Mouse (Mus musculus): ENCODE measurements at regions not wholly inside any gene's neighbourhood (a gene's known extent, or its start where the extent isn't known, plus 50 kb on each side); places are given as distances from the start of the nearest gene placed in this dataset.
A peak's percentile ranks its signal among the peaks of the same experiment; 100 is the strongest.

DNA sequence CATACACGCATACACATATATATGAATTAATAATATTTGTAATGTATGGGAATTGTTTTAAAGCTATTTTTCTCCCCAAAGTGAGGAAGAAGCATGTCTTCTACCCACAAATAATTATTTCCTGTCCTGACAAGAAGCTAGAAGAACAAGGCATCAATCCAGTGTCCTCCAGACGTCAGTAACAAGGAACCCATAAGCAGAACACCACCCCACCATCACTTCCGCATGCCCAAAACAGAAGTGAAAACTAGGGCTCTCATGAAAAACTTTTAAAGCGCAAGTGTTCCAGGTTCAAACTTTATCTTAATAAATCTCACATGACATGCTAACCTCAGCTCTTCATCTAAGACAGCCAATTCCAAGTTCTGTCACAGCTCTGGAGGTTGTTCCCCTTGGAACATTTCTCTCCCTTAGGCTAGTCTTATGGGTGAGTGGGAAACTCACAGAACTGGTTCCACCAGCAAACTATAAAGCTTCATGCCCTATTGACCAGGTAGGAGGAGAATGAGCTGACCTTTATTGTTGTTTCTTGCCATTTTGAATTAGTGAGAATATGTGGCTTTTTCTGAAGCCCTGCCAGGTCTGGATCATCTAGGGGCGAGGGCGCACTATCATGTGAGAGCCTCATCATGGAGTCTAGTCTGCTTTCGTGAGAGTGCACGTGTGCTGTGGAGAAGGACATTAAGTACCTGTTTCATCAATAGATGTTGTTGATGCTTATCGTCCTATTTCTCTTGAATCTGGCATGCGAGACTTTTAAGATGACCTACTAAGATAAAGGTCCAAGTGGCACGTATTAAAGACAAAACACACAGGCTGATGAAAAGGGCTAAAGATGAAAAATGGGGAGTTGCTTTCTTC is 155.1 kb downstream of the Nrip1 start:
- no peak for ATAC-seq (ENCODE audit: insufficient number of reproducible peaks, insufficient read depth, low FRiP score, low TSS enrichment, low read depth)
- Histone ChIP-seq H3K27ac (no peak overlapping the region), H3K4me2 (no peak overlapping the region), H3K4me1 (0 out of 2 replicates have a peak, but pooled peaks cover 2% of the 10 kb centered on the region), H3K9me3 (no peaks in the 10 kb centered on the region), H3K4me3 (no peak overlapping the region), H3K27me3 (no peaks in the 10 kb centered on the region), H3K36me3 (no peaks in the 10 kb centered on the region), H3K9ac (no peak overlapping the region)
- WGBS: 83% methylated on average over 11 of the region's 11 CpGs

DNA sequence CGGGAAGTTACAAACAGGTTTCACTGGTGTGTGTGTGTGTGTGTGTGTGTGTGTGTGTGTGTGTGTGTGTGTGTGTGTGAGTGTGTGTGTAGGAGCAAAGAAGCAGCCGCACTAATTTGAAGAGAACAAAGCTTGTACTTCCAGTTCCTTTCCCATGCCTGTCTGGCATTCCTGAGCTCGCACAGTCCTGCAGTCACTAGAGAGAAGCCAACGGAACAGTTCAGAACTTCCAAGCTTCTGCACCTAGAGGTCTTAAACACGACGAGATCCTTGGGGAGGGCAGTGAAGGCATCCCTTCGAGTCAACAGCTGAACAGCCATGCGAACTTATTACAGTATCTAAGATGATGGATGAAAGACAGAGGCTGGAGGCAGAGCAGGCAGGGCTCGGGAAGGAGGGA is 157.4 kb downstream of the Nrip1 start:
- Histone ChIP-seq H3K9ac (no peak overlapping the region), H3K4me2 (no peak overlapping the region), H3K4me1 (0 out of 2 replicates have a peak, but pooled peaks cover 2% of the 10 kb centered on the region), H3K27me3 (no peaks in the 10 kb centered on the region), H3K27ac (no peak overlapping the region), H3K9me3 (no peaks in the 10 kb centered on the region), H3K36me3 (no peaks in the 10 kb centered on the region), H3K4me3 (no peak overlapping the region)
- WGBS: 33% methylated on average over 9 of the region's 9 CpGs
- ATAC-seq (ENCODE audit: insufficient number of reproducible peaks, insufficient read depth, low FRiP score, low TSS enrichment, low read depth): no peak

DNA sequence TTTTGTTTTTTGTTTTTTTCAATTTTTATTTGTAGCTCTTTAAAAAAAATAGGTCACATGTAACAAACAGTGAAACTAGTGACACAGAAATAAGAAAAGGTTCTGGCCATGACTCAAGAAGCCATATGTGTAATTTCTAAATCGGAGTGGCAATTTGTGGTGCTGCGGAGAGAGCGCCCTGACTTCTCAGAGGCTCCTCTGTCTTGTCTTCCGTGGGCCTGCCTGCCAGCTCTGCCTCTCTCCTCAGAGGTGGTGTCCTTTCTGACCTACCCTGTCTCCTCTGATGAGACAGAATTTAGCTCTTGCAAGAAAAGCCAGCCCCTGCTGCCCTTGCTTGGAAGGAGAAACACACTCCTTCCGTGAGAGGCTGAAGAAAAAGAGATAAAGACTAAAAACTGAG is 158.1 kb downstream of the Nrip1 start:
- Histone ChIP-seq H3K4me2 (no peak overlapping the region), H3K36me3 (no peaks in the 10 kb centered on the region), H3K4me1 (0 out of 2 replicates have a peak, but pooled peaks cover 2% of the 10 kb centered on the region), H3K4me3 (no peak overlapping the region), H3K9me3 (no peaks in the 10 kb centered on the region), H3K27me3 (no peaks in the 10 kb centered on the region), H3K27ac (peak overlapping the region; percentile 68), H3K9ac (no peak overlapping the region)
- no peak for ATAC-seq (ENCODE audit: insufficient number of reproducible peaks, insufficient read depth, low FRiP score, low TSS enrichment, low read depth)
- 63% methylated on average over 5 of the region's 5 CpGs for WGBS

DNA sequence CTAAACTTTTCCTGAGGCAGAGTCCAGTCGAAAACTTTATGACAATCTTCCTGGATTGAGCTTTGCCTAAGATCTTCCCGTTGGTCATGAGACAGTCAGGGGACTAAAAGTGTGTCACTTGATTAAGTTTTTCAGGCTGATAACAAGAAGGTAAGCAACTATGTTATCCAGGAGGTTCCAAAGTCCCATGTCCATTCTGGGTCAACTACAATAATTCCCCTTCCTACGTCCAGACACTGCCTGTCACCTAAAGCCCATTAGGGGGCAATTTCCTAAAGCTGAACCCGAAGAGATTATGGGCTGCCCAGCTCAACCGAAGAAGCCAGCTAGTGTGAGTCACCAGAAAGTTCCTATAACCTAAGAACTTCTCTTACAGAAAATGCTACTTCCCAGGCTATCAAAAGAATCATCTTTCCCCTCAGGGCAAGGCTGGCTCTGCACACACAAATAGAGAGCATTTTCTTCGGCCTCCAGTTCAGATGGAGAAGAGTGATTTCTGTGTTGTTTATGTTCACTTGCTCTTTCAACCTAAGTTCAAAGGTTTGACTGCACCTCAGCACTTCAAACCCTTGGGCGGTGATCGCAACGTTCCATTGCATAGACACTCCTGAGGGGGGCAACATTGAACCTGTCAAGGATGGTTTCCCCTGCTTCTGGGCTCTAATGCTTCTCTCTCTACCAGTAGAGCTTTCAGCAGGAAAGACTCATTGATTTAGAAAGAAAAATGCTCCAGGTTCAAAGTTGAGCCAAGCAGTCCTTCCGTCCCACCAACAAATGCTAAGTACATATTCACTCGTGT is 171.7 kb downstream of the Nrip1 start:
- no peak overlapping the region for H3K4me3 ChIP-seq
- H3K9me3 ChIP-seq: no peaks in the 10 kb centered on the region; the same call in 1 of the 2 replicates
- WGBS: 45% methylated on average over 11 of the region's 11 CpGs
- no peaks in the 10 kb centered on the region for H3K27me3 ChIP-seq
- no peak overlapping the region for H3K4me2 ChIP-seq
- no peaks in the 10 kb centered on the region for H3K36me3 ChIP-seq
- H3K4me1 ChIP-seq: no peaks in the 10 kb centered on the region
- H3K27ac ChIP-seq: no peak overlapping the region
- ATAC-seq (ENCODE audit: insufficient number of reproducible peaks, insufficient read depth, low FRiP score, low TSS enrichment, low read depth): no peak
- H3K9ac ChIP-seq: no peak overlapping the region

DNA sequence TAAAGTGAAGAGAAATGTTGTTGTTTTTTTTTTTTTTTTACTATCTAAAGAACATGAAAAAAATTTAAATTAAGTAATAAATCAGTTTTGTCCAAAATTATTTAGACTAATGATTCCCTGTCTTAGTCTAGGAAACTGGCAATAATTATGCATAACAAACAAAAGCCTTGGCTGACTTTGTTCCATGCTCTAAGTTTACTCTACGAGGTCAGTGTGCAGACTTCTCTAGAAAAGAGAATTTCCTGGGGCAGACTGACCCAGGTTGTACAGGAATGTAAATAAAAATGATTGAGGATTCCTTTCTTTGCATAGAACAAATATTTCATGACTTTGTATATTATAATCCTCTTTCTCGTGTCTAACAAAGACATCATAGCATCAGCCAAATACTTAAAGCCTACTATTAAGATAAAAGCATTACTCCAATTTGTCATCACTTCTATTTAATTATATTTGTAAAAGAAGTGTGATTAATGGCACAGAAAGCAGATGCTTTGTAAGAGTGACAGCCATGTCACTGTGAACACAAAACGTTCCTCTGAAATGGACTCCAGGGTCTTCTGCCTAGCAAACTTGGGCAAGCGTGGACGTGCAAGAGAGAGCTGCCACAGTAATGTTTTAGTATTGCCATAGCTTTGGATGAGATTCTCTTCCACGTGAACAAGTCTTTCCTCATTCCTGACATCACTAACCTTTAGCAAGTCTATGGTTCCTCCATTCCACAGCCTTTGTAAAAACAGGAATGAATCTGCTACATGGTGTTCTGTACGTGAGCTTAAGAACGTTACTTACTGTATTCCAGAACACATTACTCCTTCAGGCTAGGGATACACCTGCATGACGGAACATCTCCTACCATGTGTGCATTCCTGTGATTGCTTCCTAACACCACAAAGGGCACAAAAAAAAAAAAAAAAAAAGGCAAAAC is 172.6 kb downstream of the Nrip1 start:
- no peak overlapping the region for H3K4me2 ChIP-seq
- H3K9me3 ChIP-seq: no peaks in the 10 kb centered on the region; the same call in 1 of the 2 replicates
- ATAC-seq (ENCODE audit: insufficient number of reproducible peaks, insufficient read depth, low FRiP score, low TSS enrichment, low read depth): no peak
- no peak overlapping the region for H3K27ac ChIP-seq
- H3K9ac ChIP-seq: no peak overlapping the region
- H3K27me3 ChIP-seq: no peaks in the 10 kb centered on the region
- no peaks in the 10 kb centered on the region for H3K36me3 ChIP-seq
- no peak overlapping the region for H3K4me3 ChIP-seq
- WGBS: 62% methylated on average over 9 of the region's 9 CpGs
- no peaks in the 10 kb centered on the region for H3K4me1 ChIP-seq

DNA sequence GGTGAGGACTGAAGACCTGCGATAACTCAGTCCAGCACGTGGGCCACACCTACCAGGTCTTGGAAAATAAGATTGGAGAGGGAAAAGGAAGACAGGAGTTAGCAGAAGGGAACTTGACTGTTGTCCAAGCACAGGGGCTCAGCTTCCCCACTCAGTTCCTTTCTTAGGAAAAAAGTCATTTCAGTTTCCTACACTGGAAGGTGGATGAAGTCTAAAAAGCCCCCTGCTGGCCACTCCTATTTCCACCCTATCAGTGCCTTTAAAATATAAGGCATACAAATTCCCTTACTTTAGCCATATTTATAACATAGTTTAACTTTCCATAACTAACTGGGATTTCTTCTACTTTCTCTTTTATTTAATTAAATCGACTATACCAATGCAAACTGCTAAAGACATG is 173.4 kb downstream of the Nrip1 start:
- no peaks in the 10 kb centered on the region for H3K36me3 ChIP-seq
- no peaks in the 10 kb centered on the region for H3K27me3 ChIP-seq
- no peak for ATAC-seq (ENCODE audit: insufficient number of reproducible peaks, insufficient read depth, low FRiP score, low TSS enrichment, low read depth)
- no peak overlapping the region for H3K4me3 ChIP-seq
- no peak overlapping the region for H3K4me2 ChIP-seq
- H3K9ac ChIP-seq: no peak overlapping the region
- H3K9me3 ChIP-seq: no peaks in the 10 kb centered on the region; the same call in 1 of the 2 replicates
- WGBS: 77% methylated on average over 3 of the region's 3 CpGs
- no peak overlapping the region for H3K27ac ChIP-seq
- no peaks in the 10 kb centered on the region for H3K4me1 ChIP-seq

DNA sequence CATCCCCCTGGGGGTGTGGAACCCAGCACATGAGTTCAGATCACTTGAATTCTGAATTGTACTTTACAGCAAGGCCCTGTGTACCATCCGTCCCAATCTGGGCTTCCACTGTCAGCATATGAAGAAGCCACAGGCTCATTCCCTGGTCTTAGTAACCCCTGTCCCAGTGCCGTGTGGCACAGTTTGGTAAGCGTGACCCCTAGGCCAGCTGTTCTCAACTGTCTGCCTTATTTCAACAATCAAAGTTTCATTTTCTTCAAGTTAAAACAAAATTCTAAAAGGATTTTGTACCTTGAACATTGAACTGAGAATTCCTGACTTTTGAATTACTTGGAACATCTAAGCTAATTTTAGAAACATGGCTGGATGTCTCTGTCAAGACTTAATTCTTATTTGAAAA is 174.6 kb downstream of the Nrip1 start:
- Histone ChIP-seq H3K27me3 (no peaks in the 10 kb centered on the region), H3K27ac (no peak overlapping the region), H3K9me3 (no peaks in the 10 kb centered on the region; the same call in 1 of the 2 replicates), H3K4me3 (no peak overlapping the region), H3K36me3 (no peaks in the 10 kb centered on the region), H3K4me1 (no peaks in the 10 kb centered on the region), H3K4me2 (no peak overlapping the region), H3K9ac (no peak overlapping the region)
- WGBS: 63% methylated on average over 3 of the region's 3 CpGs
- no peak for ATAC-seq (ENCODE audit: insufficient number of reproducible peaks, insufficient read depth, low FRiP score, low TSS enrichment, low read depth)

DNA sequence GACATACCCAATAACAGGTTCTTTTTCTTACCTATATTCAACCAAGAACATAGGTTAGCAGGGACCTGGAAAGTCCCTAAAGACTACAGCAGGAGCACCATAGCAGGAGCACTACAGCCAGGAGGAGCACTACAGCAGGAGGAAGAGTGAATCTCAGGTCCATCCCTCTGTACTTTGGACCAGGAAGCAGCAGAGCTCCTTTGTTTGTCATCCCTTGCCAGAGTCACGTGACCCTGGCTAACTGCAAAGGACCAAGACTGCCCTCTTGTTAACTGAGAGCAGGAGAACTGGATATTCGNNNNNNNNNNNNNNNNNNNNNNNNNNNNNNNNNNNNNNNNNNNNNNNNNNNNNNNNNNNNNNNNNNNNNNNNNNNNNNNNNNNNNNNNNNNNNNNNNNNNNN is 172.2 kb upstream of the Samsn1 start:
- Histone ChIP-seq H3K4me2 (no peak overlapping the region), H3K4me1 (no peaks in the 10 kb centered on the region), H3K27me3 (no peaks in the 10 kb centered on the region), H3K27ac (no peak overlapping the region), H3K9me3 (no peaks in the 10 kb centered on the region; the same call in 1 of the 2 replicates), H3K4me3 (no peak overlapping the region), H3K36me3 (no peaks in the 10 kb centered on the region), H3K9ac (no peak overlapping the region)
- 69% methylated on average over 2 of the region's 2 CpGs for WGBS
- ATAC-seq (ENCODE audit: insufficient number of reproducible peaks, insufficient read depth, low FRiP score, low TSS enrichment, low read depth): no peak

DNA sequence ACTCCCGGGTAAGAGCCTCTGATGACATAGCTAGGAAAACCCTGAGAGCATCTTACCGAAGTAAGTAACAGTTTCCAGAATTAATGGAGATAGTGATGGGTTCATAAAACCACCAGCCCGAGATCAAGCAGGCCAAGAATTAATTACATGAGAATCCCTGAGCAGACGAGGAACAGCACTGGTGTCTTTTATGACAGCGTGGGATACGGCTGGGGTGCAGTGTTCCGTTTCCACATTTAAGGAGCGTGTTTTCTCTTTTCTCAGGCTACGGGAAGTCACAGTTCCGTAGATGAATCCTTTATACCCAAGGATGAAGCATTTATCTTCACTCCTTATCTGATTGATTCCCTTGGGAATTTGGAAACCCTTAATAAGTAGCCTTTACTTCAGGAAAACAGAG is 169.1 kb upstream of the Samsn1 start:
- H3K4me1 ChIP-seq: no peaks in the 10 kb centered on the region
- no peak overlapping the region for H3K4me3 ChIP-seq
- no peak overlapping the region for H3K4me2 ChIP-seq
- no peaks in the 10 kb centered on the region for H3K36me3 ChIP-seq
- WGBS: 93% methylated on average over 10 of the region's 10 CpGs
- no peak for ATAC-seq (ENCODE audit: insufficient number of reproducible peaks, insufficient read depth, low FRiP score, low TSS enrichment, low read depth)
- H3K27me3 ChIP-seq: no peaks in the 10 kb centered on the region
- no peaks in the 10 kb centered on the region for H3K9me3 ChIP-seq
- H3K9ac ChIP-seq: no peak overlapping the region
- no peak overlapping the region for H3K27ac ChIP-seq

DNA sequence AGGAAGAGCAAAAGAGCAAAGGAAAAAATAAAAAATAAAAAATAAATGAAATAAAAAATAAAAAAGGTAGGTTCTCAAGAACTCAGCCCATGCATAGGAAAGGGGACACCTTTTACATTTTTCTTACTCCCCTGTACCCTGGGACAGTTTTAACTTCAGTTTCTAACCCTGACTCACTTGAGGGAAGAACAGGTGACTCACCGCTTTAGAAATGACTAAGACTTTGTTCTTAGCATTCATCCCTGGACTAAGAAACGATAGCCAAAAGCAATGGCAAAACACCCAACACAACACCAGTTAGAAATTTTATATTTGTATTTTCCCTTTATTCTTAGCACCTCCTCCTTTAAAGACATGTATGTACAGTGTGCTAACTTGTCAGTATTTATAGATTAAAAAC is 161.5 kb upstream of the Samsn1 start:
- ATAC-seq (ENCODE audit: insufficient number of reproducible peaks, insufficient read depth, low FRiP score, low TSS enrichment, low read depth): no peak
- H3K4me2 ChIP-seq: no peak overlapping the region
- WGBS: 69% methylated on average over 2 of the region's 2 CpGs
- H3K27ac ChIP-seq: no peak overlapping the region
- H3K4me3 ChIP-seq: no peak overlapping the region
- H3K9me3 ChIP-seq: no peaks in the 10 kb centered on the region
- H3K27me3 ChIP-seq: no peaks in the 10 kb centered on the region
- H3K36me3 ChIP-seq: no peaks in the 10 kb centered on the region
- no peak overlapping the region for H3K9ac ChIP-seq
- H3K4me1 ChIP-seq: peaks cover 3% of the 10 kb centered on the region

DNA sequence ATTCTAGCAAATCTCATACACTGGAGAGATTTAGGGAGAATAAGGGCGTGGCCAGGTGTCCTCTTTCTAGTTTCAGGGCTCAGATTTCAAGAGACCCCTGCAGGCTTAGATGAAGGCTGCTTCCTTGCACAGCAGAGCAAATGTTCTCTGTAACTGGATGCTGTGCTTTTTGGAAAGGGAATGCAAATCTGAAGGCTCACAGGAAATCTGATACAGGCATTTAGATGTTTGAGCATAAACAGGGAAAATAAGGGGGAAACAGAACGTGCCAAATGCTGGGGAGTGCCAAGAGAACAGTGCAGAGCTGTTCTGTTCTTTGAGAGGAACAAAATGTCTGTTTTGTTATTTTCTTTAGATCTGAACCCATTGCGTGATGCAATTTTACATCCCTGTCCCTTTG is 161.0 kb upstream of the Samsn1 start:
- 7% methylated on average over 3 of the region's 3 CpGs for whole genome bisulfite sequencing
- Histone ChIP-seq H3K36me3 (no peaks in the 10 kb centered on the region), H3K9me3 (no peaks in the 10 kb centered on the region), H3K27ac (no peak overlapping the region), H3K9ac (no peak overlapping the region), H3K4me2 (no peak overlapping the region), H3K4me3 (no peak overlapping the region), H3K4me1 (peaks cover 3% of the 10 kb centered on the region), H3K27me3 (no peaks in the 10 kb centered on the region)
- ATAC-seq (ENCODE audit: insufficient number of reproducible peaks, insufficient read depth, low FRiP score, low TSS enrichment, low read depth): peak; percentile 71; the same call in 1 of the 2 replicates

Measured in embryonic facial prominence, embryonic 13.5 days (tissue).